Mouse (Mus musculus): Measurements from ENCODE around the gene 2300009A05Rik. TPM values are rescaled to one million over a fixed set of nuclear protein-coding genes. Genes with fewer than 3 reads are reported as not detected.

2300009A05Rik gene
- polyA plus RNA-seq, 1 experiment from 2014 or later: 55.7 TPM

- Histone ChIP-seq H3K9me3 (ENCODE audit: control insufficient read depth, low read length) (no peaks in the 10 kb centered on the region), H3K9ac (ENCODE audit: low read length) (no peak overlapping the region), H3K27ac (ENCODE audit: low read depth) (no peak overlapping the region), H3K4me1 (replicated peaks; ENCODE audit: control insufficient read depth, insufficient read depth, low read length) (no peaks in the 10 kb centered on the region), H3K27me3 (replicated peaks; ENCODE audit: control insufficient read depth, insufficient read depth, low read length) (no peaks in the 10 kb centered on the region), H3K36me3 (ENCODE audit: control insufficient read depth, insufficient read depth, low read length) (peaks cover 4% of the 10 kb centered on the region; the same call in 1 of the 2 replicates), H3K4me3 (ENCODE audit: low read depth, low read length) (no peak overlapping the region), H3K4me2 (ENCODE audit: low read length) (no peak overlapping the region)
- WGBS: 84% methylated on average over 5 of the region's 5 CpGs
- ATAC-seq (replicated peaks; ENCODE audit: low FRiP score, low TSS enrichment, low read depth) (no peak), DNase-seq (ENCODE audit: low spot score) (no peak)
Observed at GRCm38 (mm10) chr9:63359016-63359415, 40.0 kb downstream of the 2300009A05Rik start.

- Histone ChIP-seq H3K4me3 (ENCODE audit: low read depth, low read length) (no peak overlapping the region), H3K36me3 (ENCODE audit: control insufficient read depth, insufficient read depth, low read length) (peaks cover 4% of the 10 kb centered on the region; the same call in 1 of the 2 replicates), H3K9ac (ENCODE audit: low read length) (no peak overlapping the region), H3K4me1 (replicated peaks; ENCODE audit: control insufficient read depth, insufficient read depth, low read length) (no peaks in the 10 kb centered on the region), H3K9me3 (ENCODE audit: control insufficient read depth, low read length) (no peaks in the 10 kb centered on the region), H3K4me2 (ENCODE audit: low read length) (no peak overlapping the region), H3K27me3 (replicated peaks; ENCODE audit: control insufficient read depth, insufficient read depth, low read length) (no peaks in the 10 kb centered on the region), H3K27ac (ENCODE audit: low read depth) (no peak overlapping the region)
- WGBS: 80% methylated on average over 4 of the region's 4 CpGs
- ATAC-seq (replicated peaks; ENCODE audit: low FRiP score, low TSS enrichment, low read depth) (no peak), DNase-seq (ENCODE audit: low spot score) (no peak)
Observed at GRCm38 (mm10) chr9:63356721-63357120, 42.3 kb downstream of the 2300009A05Rik start.

GRCm38 (mm10) chr9:63356278-63356677 lies 42.8 kb downstream of the 2300009A05Rik start:
- no peak overlapping the region for H3K9ac ChIP-seq (ENCODE audit: low read length)
- no peak overlapping the region for H3K4me3 ChIP-seq (ENCODE audit: low read depth, low read length)
- peaks cover 4% of the 10 kb centered on the region; the same call in 1 of the 2 replicates for H3K36me3 ChIP-seq (ENCODE audit: control insufficient read depth, insufficient read depth, low read length)
- no peak overlapping the region for H3K4me2 ChIP-seq (ENCODE audit: low read length)
- H3K27me3 ChIP-seq (replicated peaks; ENCODE audit: control insufficient read depth, insufficient read depth, low read length): no peaks in the 10 kb centered on the region
- H3K27ac ChIP-seq (ENCODE audit: low read depth): no peak overlapping the region
- H3K9me3 ChIP-seq (ENCODE audit: control insufficient read depth, low read length): no peaks in the 10 kb centered on the region
- H3K4me1 ChIP-seq (replicated peaks; ENCODE audit: control insufficient read depth, insufficient read depth, low read length): no peaks in the 10 kb centered on the region
- no peak for ATAC-seq (replicated peaks; ENCODE audit: low FRiP score, low TSS enrichment, low read depth)
- WGBS: 73% methylated on average over 9 of the region's 9 CpGs
- DNase-seq (ENCODE audit: low spot score): no peak

- H3K36me3 ChIP-seq (ENCODE audit: control insufficient read depth, insufficient read depth, low read length): peaks cover 4% of the 10 kb centered on the region; the same call in 1 of the 2 replicates
- H3K27me3 ChIP-seq (replicated peaks; ENCODE audit: control insufficient read depth, insufficient read depth, low read length): no peaks in the 10 kb centered on the region
- H3K4me1 ChIP-seq (replicated peaks; ENCODE audit: control insufficient read depth, insufficient read depth, low read length): no peaks in the 10 kb centered on the region
- ATAC-seq (replicated peaks; ENCODE audit: low FRiP score, low TSS enrichment, low read depth): no peak
- no peak overlapping the region for H3K4me2 ChIP-seq (ENCODE audit: low read length)
- 89% methylated on average over 4 of the region's 4 CpGs for WGBS
- H3K4me3 ChIP-seq (ENCODE audit: low read depth, low read length): no peak overlapping the region
- DNase-seq (ENCODE audit: low spot score): no peak
- H3K27ac ChIP-seq (ENCODE audit: low read depth): no peak overlapping the region
- no peak overlapping the region for H3K9ac ChIP-seq (ENCODE audit: low read length)
- no peaks in the 10 kb centered on the region for H3K9me3 ChIP-seq (ENCODE audit: control insufficient read depth, low read length)
Observed at GRCm38 (mm10) chr9:63354168-63354567, 44.9 kb downstream of the 2300009A05Rik start.

- Histone ChIP-seq H3K9ac (ENCODE audit: low read length) (no peak overlapping the region), H3K4me2 (ENCODE audit: low read length) (no peak overlapping the region), H3K36me3 (ENCODE audit: control insufficient read depth, insufficient read depth, low read length) (no peaks in the 10 kb centered on the region), H3K27me3 (replicated peaks; ENCODE audit: control insufficient read depth, insufficient read depth, low read length) (no peaks in the 10 kb centered on the region), H3K9me3 (ENCODE audit: control insufficient read depth, low read length) (no peaks in the 10 kb centered on the region), H3K4me3 (ENCODE audit: low read depth, low read length) (no peak overlapping the region), H3K27ac (ENCODE audit: low read depth) (no peak overlapping the region), H3K4me1 (replicated peaks; ENCODE audit: control insufficient read depth, insufficient read depth, low read length) (0 out of 2 replicates have a peak, but pooled peaks cover 2% of the 10 kb centered on the region)
- DNase-seq (ENCODE audit: low spot score) (no peak), ATAC-seq (replicated peaks; ENCODE audit: low FRiP score, low TSS enrichment, low read depth) (no peak)
- 93% methylated on average over 8 of the region's 8 CpGs for WGBS
Observed at GRCm38 (mm10) chr9:63350030-63350429, 49.0 kb downstream of the 2300009A05Rik start.

- Histone ChIP-seq H3K4me3 (ENCODE audit: low read depth, low read length) (no peak overlapping the region), H3K9me3 (ENCODE audit: control insufficient read depth, low read length) (no peaks in the 10 kb centered on the region), H3K27me3 (replicated peaks; ENCODE audit: control insufficient read depth, insufficient read depth, low read length) (no peaks in the 10 kb centered on the region), H3K4me1 (replicated peaks; ENCODE audit: control insufficient read depth, insufficient read depth, low read length) (0 out of 2 replicates have a peak, but pooled peaks cover 2% of the 10 kb centered on the region), H3K9ac (ENCODE audit: low read length) (no peak overlapping the region), H3K27ac (ENCODE audit: low read depth) (no peak overlapping the region), H3K36me3 (ENCODE audit: control insufficient read depth, insufficient read depth, low read length) (no peaks in the 10 kb centered on the region), H3K4me2 (ENCODE audit: low read length) (no peak overlapping the region)
- ATAC-seq (replicated peaks; ENCODE audit: low FRiP score, low TSS enrichment, low read depth) (no peak), DNase-seq (ENCODE audit: low spot score) (no peak)
- WGBS: 88% methylated on average over 3 of the region's 3 CpGs
Observed at GRCm38 (mm10) chr9:63349241-63349640, 49.8 kb downstream of the 2300009A05Rik start.

- WGBS: 62% methylated on average over 1 of the region's 1 CpGs
- Histone ChIP-seq H3K4me1 (replicated peaks; ENCODE audit: control insufficient read depth, insufficient read depth, low read length) (0 out of 2 replicates have a peak, but pooled peaks cover 2% of the 10 kb centered on the region), H3K4me2 (ENCODE audit: low read length) (no peak overlapping the region), H3K27me3 (replicated peaks; ENCODE audit: control insufficient read depth, insufficient read depth, low read length) (no peaks in the 10 kb centered on the region), H3K9me3 (ENCODE audit: control insufficient read depth, low read length) (no peaks in the 10 kb centered on the region), H3K4me3 (ENCODE audit: low read depth, low read length) (no peak overlapping the region), H3K27ac (ENCODE audit: low read depth) (no peak overlapping the region), H3K36me3 (ENCODE audit: control insufficient read depth, insufficient read depth, low read length) (no peaks in the 10 kb centered on the region), H3K9ac (ENCODE audit: low read length) (no peak overlapping the region)
- ATAC-seq (replicated peaks; ENCODE audit: low FRiP score, low TSS enrichment, low read depth) (no peak), DNase-seq (ENCODE audit: low spot score) (no peak)
Observed at GRCm38 (mm10) chr9:63348146-63348545, 50.9 kb downstream of the 2300009A05Rik start.

GRCm38 (mm10) chr9:63346029-63346428 lies 53.0 kb downstream of the 2300009A05Rik start:
- ATAC-seq (replicated peaks; ENCODE audit: low FRiP score, low TSS enrichment, low read depth): no peak
- peaks cover 13% of the 10 kb centered on the region; the same call in 1 of the 2 replicates for H3K36me3 ChIP-seq (ENCODE audit: control insufficient read depth, insufficient read depth, low read length)
- no peak overlapping the region for H3K4me3 ChIP-seq (ENCODE audit: low read depth, low read length)
- H3K9ac ChIP-seq (ENCODE audit: low read length): no peak overlapping the region
- H3K4me2 ChIP-seq (ENCODE audit: low read length): no peak overlapping the region
- no peak for DNase-seq (ENCODE audit: low spot score)
- 86% methylated on average over 6 of the region's 6 CpGs for WGBS
- 0 out of 2 replicates have a peak, but pooled peaks cover 2% of the 10 kb centered on the region for H3K4me1 ChIP-seq (replicated peaks; ENCODE audit: control insufficient read depth, insufficient read depth, low read length)
- no peaks in the 10 kb centered on the region for H3K9me3 ChIP-seq (ENCODE audit: control insufficient read depth, low read length)
- no peak overlapping the region for H3K27ac ChIP-seq (ENCODE audit: low read depth)
- no peaks in the 10 kb centered on the region for H3K27me3 ChIP-seq (replicated peaks; ENCODE audit: control insufficient read depth, insufficient read depth, low read length)
